In genomic region chr9:56907549-56907948, GRCm38 (mm10) we compare ENCODE assay signal across 21 mouse cellular contexts. TPM values are rescaled to one million over a fixed set of nuclear protein-coding genes. Genes with fewer than 3 reads are reported as not detected.
DNase-seq lines count a peak whose midpoint lies in the region; ATAC-seq and TF ChIP-seq lines count a peak whose summit lies in the region.
"Had no signal": no experiment of that assay in that cellular context is flagged by ENCODE, and none has a peak within 500 bp of the region (broad histone marks: within the 10 kb centered on the region; RNA-seq: fewer than 3 reads in every experiment).

No protein-coding gene starts in this region.

- H3K27ac ChIP-seq in lung, embryonic 16.5 days (ENCODE audit: low read length), result no peak overlapping the region
- H3K27ac ChIP-seq in forebrain, embryonic 16.5 days (ENCODE audit: low read length), result no peak overlapping the region
- H3K27ac ChIP-seq: embryonic facial prominence, embryonic 15.5 days; hindbrain, embryonic 15.5 days; midbrain, embryonic 15.5 days had no signal

- H3K9me3 ChIP-seq in lung, embryonic 16.5 days (ENCODE audit: control insufficient read depth, low read length), result no peaks in the 10 kb centered on the region
- no peaks in the 10 kb centered on the region for H3K9me3 ChIP-seq in forebrain, embryonic 16.5 days (ENCODE audit: control insufficient read depth, low read length)
- H3K9me3 ChIP-seq: embryonic facial prominence, embryonic 15.5 days; hindbrain, embryonic 15.5 days; midbrain, embryonic 15.5 days had no signal

- no peak for TF ChIP-seq CTCF in C2C12 (IDR thresholded peaks at IDR 0.05; ENCODE audit: control insufficient read depth, insufficient read depth, insufficient read length)

- ATAC-seq in lung, embryonic 16.5 days (ENCODE audit: low read depth), result peak; percentile 26; the same call in 1 of the 2 replicates
- 0 out of 2 replicates have a peak, but pooled peaks have one; percentile 17 for ATAC-seq in monocyte, adult 5-6 weeks (replicated peaks; ENCODE audit: insufficient number of reproducible peaks, low FRiP score, low TSS enrichment, poor library complexity, severe bottlenecking)
- ATAC-seq in forebrain, embryonic 16.5 days, result no peak
- ATAC-seq: midbrain, embryonic 15.5 days had no signal

- 68% methylated on average over 9 of the region's 9 CpGs for WGBS in lung, embryonic 16.5 days
- 89% methylated on average over 9 of the region's 9 CpGs for WGBS in forebrain, embryonic 16.5 days

- DNase-seq in lung, adult 18-20 months, result no peak
- DNase-seq in Muller cell, postnatal 12 days (ENCODE audit: inconsistent ontology term), result peak; percentile 74
- no peak for DNase-seq in cerebellum, adult 11-12 months
- DNase-seq in kidney, postnatal 14 days, result no peak
- DNase-seq: cerebellum, postnatal 14 days; embryo, embryonic 11 days; kidney, adult 9 months; lung, embryonic 14.5 days; right cerebral cortex, adult 18-20 months had no signal

- no peaks in the 10 kb centered on the region for H3K79me3 ChIP-seq in C2C12 (ENCODE audit: low read depth)

- H3ac ChIP-seq in C2C12 (ENCODE audit: control insufficient read depth, insufficient read length, low read depth), result no peak overlapping the region

- H3K4me3 ChIP-seq in lung, embryonic 16.5 days (ENCODE audit: low read length), result no peak overlapping the region
- H3K4me3 ChIP-seq in C2C12 (ENCODE audit: insufficient read depth, poor library complexity, severe bottlenecking), result no peak overlapping the region
- no peak overlapping the region for H3K4me3 ChIP-seq in forebrain, embryonic 16.5 days (replicated peaks; ENCODE audit: low read length)
- H3K4me3 ChIP-seq: embryonic facial prominence, embryonic 15.5 days; hindbrain, embryonic 15.5 days; midbrain, embryonic 15.5 days had no signal

- no peaks in the 10 kb centered on the region for H3K27me3 ChIP-seq in lung, embryonic 16.5 days (ENCODE audit: control insufficient read depth, insufficient read depth, low read depth, low read length)
- H3K27me3 ChIP-seq in C2C12 (ENCODE audit: control insufficient read depth, insufficient read depth, insufficient read length), result no peaks in the 10 kb centered on the region
- H3K27me3 ChIP-seq in forebrain, embryonic 16.5 days (replicated peaks; ENCODE audit: control insufficient read depth, insufficient read depth, low read length), result no peaks in the 10 kb centered on the region
- H3K27me3 ChIP-seq: embryonic facial prominence, embryonic 15.5 days; hindbrain, embryonic 15.5 days; midbrain, embryonic 15.5 days had no signal

- H3K9ac ChIP-seq in lung, embryonic 16.5 days (ENCODE audit: low read length), result no peak overlapping the region
- H3K9ac ChIP-seq in forebrain, embryonic 16.5 days (replicated peaks; ENCODE audit: low read depth, low read length), result no peak overlapping the region
- H3K9ac ChIP-seq: embryonic facial prominence, embryonic 15.5 days; hindbrain, embryonic 15.5 days; lung, embryonic 14.5 days; midbrain, embryonic 15.5 days had no signal

- H3K4me2 ChIP-seq in lung, embryonic 16.5 days (ENCODE audit: low read depth, low read length), result no peak overlapping the region
- no peak overlapping the region for H3K4me2 ChIP-seq in forebrain, embryonic 16.5 days (ENCODE audit: low read length)
- H3K4me2 ChIP-seq: embryonic facial prominence, embryonic 15.5 days; hindbrain, embryonic 15.5 days; lung, embryonic 14.5 days; midbrain, embryonic 15.5 days had no signal

- no peaks in the 10 kb centered on the region for H3K36me3 ChIP-seq in lung, embryonic 16.5 days (ENCODE audit: control insufficient read depth, insufficient read depth, low read length)
- H3K36me3 ChIP-seq in C2C12 (ENCODE audit: control insufficient read depth, insufficient read depth), result no peaks in the 10 kb centered on the region
- H3K36me3 ChIP-seq in forebrain, embryonic 16.5 days (ENCODE audit: control insufficient read depth, insufficient read depth), result no peaks in the 10 kb centered on the region
- H3K36me3 ChIP-seq: embryonic facial prominence, embryonic 15.5 days; hindbrain, embryonic 15.5 days; midbrain, embryonic 15.5 days had no signal

- H3K79me2 ChIP-seq in C2C12 (ENCODE audit: control insufficient read depth, insufficient read depth), result no peaks in the 10 kb centered on the region

- no peaks in the 10 kb centered on the region for H3K4me1 ChIP-seq in lung, embryonic 16.5 days (replicated peaks; ENCODE audit: control insufficient read depth, insufficient read depth, low read length)
- no peaks in the 10 kb centered on the region for H3K4me1 ChIP-seq in forebrain, embryonic 16.5 days (replicated peaks; ENCODE audit: control insufficient read depth, insufficient read depth, low read length)
- H3K4me1 ChIP-seq: embryonic facial prominence, embryonic 15.5 days; hindbrain, embryonic 15.5 days; midbrain, embryonic 15.5 days had no signal

TF ChIP-seq in C2C12, 6 proteins besides CTCF, POLR2A, EP300 and RAD21:
- TF ChIP-seq MYOD1 (IDR thresholded peaks at IDR 0.05; ENCODE audit: control insufficient read depth, insufficient read length, low read depth) (peak; percentile 76), MYOG (IDR thresholded peaks at IDR 0.05; ENCODE audit: control insufficient read depth, extremely low read depth, insufficient read length) (no peak), USF1 (IDR thresholded peaks at IDR 0.05; ENCODE audit: low read depth) (no peak), FOSL1 (IDR thresholded peaks at IDR 0.05; ENCODE audit: insufficient read depth, low read length, poor library complexity, severe bottlenecking) (peak; percentile 26), CEBPB (IDR thresholded peaks at IDR 0.05; ENCODE audit: low read depth) (no peak), MAX (IDR thresholded peaks at IDR 0.05) (peak; percentile 86)
TF ChIP-seq in C2C12: peak in this region for 3.

RNA-seq across cellular contexts. Expression of gene Snx33, which starts 20.6 kb away (rescaled TPM):
- 11.8 and 12.2 TPM in 2 replicates for polyA plus RNA-seq in lung, embryonic 16.5 days (2015; fragmentation: Nextera tagmentation; extraction: Ambion mirVana)
- polyA plus RNA-seq in C2C12 (2012; fragmentation: generic; extraction: Trizol), result 5.7 TPM
- 7.1 to 16.9 TPM (median 7.1 TPM) in 3 replicates for total RNA-seq in monocyte, adult 5-6 weeks (2017)
- 2.2 and 3.1 TPM in 2 replicates for polyA plus RNA-seq in forebrain, embryonic 16.5 days (2015; fragmentation: Nextera tagmentation; extraction: Ambion mirVana)

RNA-seq across cellular contexts. Expression of gene Imp3, which starts 29.7 kb away (rescaled TPM):
- polyA plus RNA-seq in lung, embryonic 16.5 days (2015; fragmentation: Nextera tagmentation; extraction: Ambion mirVana), result 73.3 and 80.2 TPM in 2 replicates
- polyA plus RNA-seq in C2C12 (2012; fragmentation: generic; extraction: Trizol), result 122 TPM
- 36.1 to 44.3 TPM (median 38.6 TPM) in 3 replicates for total RNA-seq in monocyte, adult 5-6 weeks (2017)
- polyA plus RNA-seq in forebrain, embryonic 16.5 days (2015; fragmentation: Nextera tagmentation; extraction: Ambion mirVana), result 79.4 and 81.1 TPM in 2 replicates

RNA-seq across cellular contexts. Expression of gene Cspg4, which starts 42.7 kb away (rescaled TPM):
- 23.9 and 26.5 TPM in 2 replicates for polyA plus RNA-seq in lung, embryonic 16.5 days (2015; fragmentation: Nextera tagmentation; extraction: Ambion mirVana)
- 42.8 TPM for polyA plus RNA-seq in C2C12 (2012; fragmentation: generic; extraction: Trizol)
- total RNA-seq in monocyte, adult 5-6 weeks (2017), result not detected in 3 replicates
- polyA plus RNA-seq in forebrain, embryonic 16.5 days (2015; fragmentation: Nextera tagmentation; extraction: Ambion mirVana), result 7.2 and 8.0 TPM in 2 replicates

RNA-seq across cellular contexts. Expression of gene Odf3l1, which starts 43.1 kb away (rescaled TPM):
- polyA plus RNA-seq in lung, embryonic 16.5 days (2015; fragmentation: Nextera tagmentation; extraction: Ambion mirVana), result 0.20 and 1.1 TPM in 2 replicates
- 0.04 TPM for polyA plus RNA-seq in C2C12 (2012; fragmentation: generic; extraction: Trizol)
- not detected in 3 replicates for total RNA-seq in monocyte, adult 5-6 weeks (2017)
- not detected in 2 replicates for polyA plus RNA-seq in forebrain, embryonic 16.5 days (2015; fragmentation: Nextera tagmentation; extraction: Ambion mirVana)
- total RNA-seq: heart, adult 18-20 months; layer of hippocampus, postnatal 25 days; left cerebral cortex, postnatal 25 days; liver, adult 2 months had no signal
- polyA plus RNA-seq: forebrain, embryonic 11.5 days; midbrain, embryonic 15.5 days had no signal

RNA-seq across cellular contexts. Expression of gene Snupn, which starts 43.1 kb away (rescaled TPM):
- polyA plus RNA-seq in lung, embryonic 16.5 days (2015; fragmentation: Nextera tagmentation; extraction: Ambion mirVana), result 22.0 and 23.4 TPM in 2 replicates
- 7.7 TPM for polyA plus RNA-seq in C2C12 (2012; fragmentation: generic; extraction: Trizol)
- 3.8 to 9.4 TPM (median 6.5 TPM) in 3 replicates for total RNA-seq in monocyte, adult 5-6 weeks (2017)
- polyA plus RNA-seq in forebrain, embryonic 16.5 days (2015; fragmentation: Nextera tagmentation; extraction: Ambion mirVana), result 34.0 and 35.3 TPM in 2 replicates
